Mouse (Mus musculus): ENCODE measurements around the gene Tet2.

Tet2 gene

DNA sequence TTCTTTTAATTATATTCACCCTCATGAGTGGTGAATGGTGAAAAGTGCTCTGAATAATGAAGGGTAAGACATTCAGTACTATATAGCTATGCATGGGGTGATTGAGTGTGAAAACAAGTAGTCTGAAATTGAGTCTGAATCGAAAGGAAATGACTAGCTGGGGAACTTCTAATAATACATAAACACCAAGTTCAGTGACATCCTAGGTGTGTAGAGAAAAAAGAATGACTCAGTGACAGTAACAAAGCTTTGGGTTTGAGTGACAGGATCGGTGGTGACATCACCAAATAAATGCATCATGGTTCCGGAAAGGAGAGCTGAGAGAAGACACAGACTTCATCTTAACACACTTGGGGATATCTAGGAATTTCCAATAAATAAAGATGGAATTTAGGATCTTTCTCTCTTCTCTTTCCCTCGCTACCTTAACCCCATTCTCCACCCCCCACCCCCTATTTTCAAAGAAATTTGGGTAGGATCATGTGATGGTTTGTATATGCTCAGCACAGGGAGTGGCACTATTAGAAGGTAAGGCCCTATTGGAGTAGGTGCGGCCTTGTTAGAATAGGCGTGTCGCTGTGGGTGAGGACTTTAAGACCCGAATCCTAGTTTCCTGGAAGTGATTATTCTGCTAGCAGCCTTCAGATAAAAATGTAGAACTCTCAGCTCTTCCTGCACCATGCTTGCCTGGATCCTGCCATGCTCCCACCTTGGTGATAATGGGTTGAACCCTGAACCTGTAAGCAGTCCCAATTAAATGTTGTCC is 29.6 kb downstream of the Tet2 start:
- DNase-seq: no peak

DNA sequence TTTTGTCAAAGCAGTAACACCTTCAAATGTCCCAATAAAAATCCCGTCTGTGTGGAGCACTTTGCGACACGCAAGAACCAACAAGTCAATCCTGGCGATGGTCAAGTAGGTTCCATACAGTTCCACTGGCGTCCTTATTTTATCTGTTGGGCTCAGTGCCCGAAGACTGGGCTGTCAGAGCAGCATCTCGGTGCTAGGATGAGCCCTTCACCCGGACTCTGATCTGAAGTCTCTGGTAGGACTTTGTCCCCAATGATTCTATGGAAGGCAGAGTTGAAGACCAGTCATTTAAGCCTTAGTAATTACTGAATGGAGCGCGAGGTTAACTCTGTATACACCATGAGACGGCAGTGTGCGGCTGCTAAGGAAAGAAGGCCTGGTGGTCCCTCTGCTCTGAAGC is 30.6 kb downstream of the Tet2 start:
- no peak for DNase-seq

DNA sequence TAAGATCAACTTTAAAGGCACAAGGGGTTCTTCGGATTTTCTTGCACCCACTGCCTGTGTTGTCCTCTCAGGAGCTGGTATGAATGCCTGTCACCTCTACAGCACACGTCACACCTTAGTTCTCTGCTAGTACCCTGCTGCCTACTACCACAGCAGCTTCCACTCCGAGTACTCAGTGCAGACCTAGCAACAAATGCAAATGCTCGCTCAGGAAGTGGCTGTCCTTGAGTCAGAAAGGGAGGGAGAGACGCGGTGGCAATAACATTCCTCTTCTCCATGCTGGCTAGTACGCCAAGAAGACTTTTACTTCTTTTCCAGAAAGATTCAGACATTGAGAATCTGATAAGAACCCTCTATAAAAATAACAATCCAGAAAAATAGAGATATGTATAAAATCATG is 31.5 kb downstream of the Tet2 start:
- no peak for DNase-seq

DNA sequence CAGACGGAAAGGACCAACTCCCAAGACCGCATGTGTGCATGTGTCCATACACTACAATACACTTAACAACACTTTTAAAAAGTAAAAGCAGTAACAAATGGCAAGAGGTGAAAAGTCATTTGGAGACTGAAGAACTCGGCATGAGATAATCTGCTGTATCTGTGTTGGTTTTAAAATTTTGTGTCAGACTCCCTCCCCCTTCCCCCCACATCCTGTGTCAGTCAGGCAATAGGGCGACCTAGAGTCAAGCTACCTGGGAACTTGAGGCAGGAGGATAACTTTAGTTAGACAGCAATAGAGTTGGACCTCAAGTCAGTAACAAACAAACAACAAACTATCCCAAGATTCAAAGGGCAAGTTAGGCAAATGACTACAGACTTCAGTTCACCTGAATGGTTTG is 34.6 kb downstream of the Tet2 start:
- DNase-seq: no peak

DNA sequence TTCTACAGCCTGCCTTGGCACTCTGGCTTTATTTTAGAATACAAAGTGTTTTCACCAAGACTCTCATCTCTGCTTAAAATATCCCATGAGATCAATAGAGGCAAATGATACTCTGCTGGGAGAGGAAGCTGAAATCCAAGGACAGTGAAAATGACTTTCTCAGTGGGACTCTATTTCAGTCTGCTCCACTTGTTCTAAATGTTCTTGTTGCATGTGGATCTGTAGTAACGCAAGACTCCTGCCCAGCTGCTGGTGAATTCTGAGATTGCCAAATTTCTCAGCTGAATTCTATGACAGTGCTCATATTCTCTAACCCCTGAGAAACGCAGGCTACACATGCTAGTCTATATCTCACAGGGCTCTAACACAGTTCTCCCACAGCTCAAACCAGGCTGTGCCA is 35.1 kb downstream of the Tet2 start:
- DNase-seq: no peak

DNA sequence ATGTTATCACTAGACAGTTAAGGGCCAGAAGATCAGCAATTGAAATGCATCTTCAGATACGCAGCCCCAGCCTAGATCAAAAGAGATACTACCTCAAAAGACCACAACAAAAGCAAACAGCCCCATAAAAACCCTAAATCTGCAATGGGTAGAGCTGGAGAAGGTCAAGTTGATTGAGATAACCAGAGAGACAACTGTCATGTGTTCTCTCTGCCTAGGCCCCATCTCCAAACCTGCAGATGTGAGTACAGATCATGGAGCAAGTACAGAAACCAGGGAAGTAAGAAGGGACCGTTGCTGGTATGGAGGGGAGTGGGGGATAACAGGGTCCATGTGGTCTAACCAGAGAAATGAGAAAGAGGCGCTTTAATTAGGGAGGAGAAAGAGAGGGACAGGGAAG is 36.1 kb downstream of the Tet2 start:
- DNase-seq: no peak

DNA sequence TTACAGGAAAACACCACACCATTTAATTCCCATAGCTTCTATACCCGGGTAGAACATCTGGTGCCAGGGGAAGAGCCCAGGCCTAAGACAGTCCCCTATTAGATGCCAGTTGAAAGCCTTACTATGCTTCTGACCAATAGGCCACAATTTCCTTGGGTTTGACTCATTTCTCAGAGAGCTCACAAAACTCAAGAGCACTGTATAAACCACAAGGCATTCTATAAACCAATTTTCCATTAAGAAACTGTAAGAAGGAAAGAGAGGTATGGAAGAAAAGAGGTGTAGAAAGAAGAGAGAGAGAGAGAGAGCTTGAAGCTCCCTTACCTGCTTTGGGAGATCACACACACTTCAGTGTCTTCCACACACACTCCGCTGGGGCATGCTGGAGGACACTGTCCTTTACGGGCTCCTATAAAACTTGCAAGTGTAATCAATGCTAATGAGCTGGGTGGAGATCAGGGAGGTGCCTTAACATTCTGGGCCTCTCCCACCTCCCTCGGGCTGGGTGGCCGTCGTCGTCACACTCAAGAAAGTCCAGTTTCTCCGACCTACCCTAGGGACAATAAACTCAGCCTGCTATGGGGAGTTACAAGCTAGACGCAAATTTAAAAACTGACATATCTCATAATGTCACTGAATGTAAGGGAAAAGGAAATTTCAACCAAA is 38.5 kb downstream of the Tet2 start:
- no peak for DNase-seq

DNA sequence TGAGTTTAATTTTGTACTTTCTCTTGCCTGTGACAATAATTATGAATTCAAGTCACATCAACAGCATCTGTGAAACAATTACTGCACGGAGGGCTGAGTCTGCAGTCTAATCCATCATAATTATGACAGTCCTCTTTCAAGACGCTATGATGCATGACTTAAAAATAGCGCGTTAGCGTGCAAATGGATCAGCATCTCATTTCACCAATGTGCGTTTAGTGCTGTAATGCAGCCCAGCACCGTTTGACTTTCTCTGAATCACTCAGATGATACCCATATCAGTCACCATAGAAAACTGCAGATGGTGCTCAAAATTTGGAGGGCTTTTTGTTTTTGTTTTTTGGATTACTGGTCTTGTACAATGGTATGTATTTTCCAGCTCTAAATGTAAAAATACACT is 48.0 kb downstream of the Tet2 start:
- DNase-seq: no peak

DNA sequence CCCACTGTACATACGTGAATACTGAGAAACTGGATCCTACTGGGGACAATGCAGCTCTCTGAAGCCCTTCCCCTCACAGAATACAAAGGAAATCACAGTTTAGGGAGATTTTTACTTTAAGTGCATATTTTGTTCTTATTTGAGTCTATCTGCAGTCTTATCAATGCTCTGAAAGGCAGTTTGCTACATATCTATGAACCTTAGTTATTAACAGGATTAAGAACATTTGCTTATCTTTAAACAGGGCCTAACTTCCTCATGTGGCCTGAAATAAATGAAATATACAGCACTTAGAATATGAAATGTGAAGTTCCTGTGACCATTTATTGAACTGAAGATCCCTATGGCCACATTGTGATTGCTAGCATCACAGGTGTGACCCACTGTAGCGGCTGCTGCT is 53.6 kb downstream of the Tet2 start:
- no peak for DNase-seq

DNA sequence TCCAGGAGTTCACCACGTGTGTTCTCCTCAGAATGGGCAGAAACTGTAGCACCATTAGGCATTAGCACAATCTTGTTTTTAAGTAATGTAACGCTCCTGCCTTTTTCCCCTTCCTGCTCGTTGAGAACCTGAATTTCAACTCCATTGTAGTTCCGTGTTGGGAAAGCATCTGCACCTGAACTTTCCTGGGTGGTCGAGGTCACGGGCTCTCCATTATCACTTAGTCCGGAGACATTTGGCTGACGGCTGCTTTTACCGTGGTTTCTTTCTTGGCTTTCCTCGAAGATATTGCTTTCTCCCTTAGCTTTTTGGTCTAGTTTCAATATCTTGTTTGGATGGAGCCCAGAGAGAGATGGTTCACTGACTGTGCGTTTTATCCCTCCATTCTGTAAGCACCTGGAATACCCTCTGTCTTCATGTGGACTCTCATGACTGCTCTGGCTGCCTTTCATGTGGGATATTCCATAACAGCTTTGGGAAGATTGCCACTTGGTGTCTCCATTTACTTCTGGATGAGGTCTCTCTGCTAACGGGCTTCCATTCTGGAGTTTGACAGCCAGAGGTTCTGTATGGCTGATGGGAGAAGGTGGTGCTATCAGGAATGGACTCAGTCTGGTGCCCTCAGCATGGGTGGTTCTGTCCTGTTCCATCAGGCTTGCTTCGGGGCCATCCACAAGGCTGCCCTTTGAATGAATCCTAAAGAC is 56.8 kb downstream of the Tet2 start:
- no peak for DNase-seq

DNA sequence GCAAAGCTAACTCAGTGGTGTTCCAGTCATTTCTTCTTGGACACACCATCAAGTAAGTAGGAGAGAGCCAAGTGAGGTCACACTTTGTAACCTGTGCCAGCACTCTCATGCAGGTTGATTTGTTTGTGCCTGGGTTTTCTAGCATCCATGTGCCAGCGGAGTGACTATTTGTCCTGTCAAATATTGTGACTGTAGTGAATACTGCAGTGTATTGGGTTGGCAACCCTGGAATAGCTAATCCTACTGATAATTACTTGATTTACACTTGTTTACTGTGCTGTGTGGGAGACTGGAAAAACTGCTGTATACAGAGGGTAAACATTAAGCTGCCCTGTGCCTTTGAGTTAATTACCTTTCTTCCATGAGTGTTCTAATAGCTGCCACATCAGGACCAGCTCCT is 62.1 kb downstream of the Tet2 start:
- no peak for DNase-seq

DNA sequence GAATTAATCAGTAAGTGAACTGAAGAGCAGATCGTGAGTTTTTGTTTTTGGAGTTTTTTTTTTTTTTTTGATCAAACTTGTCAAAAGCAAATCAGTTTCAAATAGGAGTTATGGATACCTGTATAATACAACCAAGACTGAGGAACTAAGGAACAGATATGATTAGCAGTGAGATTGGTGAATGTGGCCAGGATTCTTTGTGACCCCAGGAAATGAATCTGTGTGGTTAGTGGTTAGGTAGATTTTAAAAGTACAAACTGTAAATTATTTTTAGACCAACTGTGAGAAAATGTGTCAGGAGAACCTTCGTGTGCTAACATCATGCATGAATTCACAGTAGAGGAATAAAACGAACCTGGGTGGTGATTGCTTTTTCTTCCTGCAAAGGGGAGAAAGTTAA is 66.0 kb downstream of the Tet2 start:
- no peak for DNase-seq

DNA sequence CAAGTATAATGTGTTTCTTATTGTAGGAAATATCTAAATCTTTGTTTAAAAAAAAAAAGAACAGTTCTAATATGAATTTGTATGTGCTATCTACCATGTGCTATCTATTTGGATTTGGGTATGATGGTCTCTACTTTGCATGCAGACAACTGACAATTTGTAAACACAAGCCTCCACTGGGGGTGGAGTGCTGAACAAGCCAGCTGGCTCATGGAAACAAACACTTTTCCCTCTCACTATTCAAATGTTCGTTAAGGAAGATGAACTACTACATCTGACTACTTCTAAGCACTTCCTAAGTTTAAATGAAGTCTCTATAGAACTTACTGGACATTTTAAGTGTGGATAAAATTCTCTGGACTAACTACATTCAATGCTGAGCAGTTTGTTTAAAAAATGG is 71.2 kb downstream of the Tet2 start:
- no peak for DNase-seq

DNA sequence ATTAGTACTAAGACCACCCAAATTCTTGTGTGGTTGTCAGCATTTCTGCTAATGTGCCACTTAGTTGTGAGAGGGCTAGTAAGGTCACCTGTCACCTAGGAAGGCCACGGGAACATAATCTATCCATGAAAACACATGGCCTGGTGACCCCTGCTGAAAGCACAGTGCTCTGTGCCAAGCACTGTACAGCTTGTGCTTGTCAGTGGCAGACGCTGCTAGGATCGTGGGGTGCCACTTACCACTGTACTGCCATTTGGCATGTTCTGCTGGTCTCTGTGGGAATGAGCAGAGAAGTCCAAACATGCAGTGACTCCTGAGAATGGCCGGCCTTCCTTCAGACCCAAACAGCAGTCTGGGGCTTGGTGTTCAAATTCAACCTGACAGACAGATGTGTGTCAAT is 73.8 kb downstream of the Tet2 start:
- no peak for DNase-seq

DNA sequence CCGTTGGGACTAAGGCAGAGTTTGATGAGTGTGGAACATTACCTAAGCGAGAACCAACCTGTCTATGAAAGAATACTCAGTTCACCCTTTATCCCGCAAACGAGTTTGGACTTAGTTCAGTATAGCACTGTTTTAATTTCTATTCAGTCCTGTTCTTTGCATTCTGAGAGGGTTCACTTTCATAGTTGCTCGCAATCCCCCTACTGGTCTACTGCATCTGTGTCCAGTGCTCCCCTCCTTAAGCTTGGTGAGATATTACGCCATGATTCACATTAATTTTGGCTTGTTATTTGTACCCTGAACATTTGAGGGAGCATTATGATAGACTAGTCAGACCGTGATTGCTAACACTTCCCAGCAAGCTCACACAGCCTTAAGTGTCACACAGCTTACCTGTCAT is 76.1 kb downstream of the Tet2 start:
- DNase-seq: no peak

DNA sequence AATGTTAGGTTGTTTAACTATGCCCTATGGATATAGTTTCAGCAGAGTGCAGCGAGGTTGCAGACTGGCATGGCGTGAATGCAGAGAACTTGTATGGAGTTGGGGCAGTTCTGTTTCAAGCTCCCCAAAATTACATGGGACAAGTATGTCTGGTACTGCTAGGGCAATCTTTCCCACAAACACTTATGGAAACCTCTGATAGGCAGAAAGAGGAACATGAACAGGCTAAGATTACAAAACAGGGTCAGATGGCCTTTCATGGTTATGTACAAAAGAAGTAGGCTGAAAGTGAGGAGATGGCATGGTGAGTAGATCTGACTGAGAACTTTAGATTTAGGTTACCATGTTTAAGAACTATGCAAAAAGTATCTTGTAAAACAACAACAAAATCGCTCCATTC is 81.7 kb downstream of the Tet2 start:
- no peak for DNase-seq

DNA sequence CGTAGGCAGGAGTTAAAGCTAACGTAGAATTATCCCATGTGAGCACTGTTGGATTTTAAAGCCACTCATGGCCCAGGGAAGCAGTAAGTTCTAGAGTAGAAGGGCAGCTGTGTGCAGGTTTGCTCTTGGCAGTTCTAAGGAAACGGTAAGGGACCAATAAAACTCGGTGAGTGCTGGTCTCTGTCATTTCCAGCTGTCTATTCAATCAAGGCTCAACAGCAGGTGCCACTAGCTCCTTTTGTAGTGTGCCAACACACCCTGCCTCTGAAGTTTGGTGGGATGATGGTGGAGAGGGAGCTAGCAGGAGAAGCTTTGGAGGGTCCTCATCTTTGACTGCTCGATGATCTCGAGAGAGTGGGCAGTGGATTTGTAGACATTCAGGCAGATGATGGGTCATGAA is 82.5 kb downstream of the Tet2 start:
- DNase-seq: no peak

DNA sequence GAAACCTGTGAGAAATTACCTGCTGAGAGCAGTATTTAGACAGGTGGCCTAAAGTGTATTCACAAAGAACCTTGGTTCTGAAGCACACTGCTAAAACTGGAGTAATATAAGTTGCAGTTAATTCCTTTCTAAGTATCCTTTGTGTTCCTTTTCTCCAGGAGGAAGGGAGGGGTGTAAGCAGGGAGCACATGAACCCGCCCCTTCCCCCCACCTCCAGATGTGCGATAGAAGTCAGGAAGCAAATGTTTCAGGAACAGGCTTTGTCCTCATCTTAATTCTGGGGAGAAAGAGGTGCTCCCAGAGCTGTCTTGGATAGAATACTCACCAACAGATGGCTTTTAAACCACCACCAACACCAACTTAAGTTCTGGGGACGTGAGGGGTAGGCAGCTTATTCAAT is 82.9 kb downstream of the Tet2 start:
- DNase-seq: no peak

DNA sequence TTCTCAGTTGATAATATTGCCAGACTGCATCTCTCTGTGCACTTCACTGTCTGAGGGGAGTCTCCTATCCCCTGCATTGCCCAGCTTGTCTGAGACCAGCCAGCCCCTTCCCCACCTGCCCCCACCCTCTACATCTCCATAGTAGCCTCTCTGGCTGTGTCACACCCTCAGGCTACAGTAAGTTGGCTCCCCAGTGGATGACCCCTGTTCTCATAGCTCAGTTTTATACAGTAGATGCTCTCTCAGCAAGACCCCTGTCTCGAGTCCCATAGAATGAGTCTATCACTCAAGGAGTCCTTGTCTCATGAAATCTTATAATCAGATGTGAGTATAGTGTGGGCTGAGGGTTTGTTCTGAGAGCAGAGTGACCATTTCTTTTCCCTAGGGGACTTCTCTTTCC is 85.8 kb downstream of the Tet2 start:
- DNase-seq: no peak

DNA sequence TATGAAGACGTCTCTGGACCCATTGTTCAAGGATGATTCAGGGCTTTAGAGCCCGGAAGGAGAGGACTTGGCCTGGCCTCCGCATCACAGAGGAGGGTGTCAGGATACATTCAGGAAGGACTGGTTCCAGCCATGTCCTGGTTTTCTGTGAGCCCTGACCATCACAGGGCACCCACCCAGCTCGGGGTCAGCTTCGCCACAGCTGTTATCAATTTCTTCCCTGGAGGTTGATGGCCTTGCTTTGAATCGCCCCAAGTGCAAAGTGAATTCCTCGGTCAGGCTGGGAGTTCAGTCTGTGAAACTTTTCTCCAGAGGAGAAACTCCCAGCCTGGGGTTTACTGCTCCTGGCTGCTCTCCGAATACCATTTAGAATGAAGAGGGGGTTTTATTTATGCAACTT is 91.0 kb downstream of the Tet2 start:
- DNase-seq: no peak

DNA sequence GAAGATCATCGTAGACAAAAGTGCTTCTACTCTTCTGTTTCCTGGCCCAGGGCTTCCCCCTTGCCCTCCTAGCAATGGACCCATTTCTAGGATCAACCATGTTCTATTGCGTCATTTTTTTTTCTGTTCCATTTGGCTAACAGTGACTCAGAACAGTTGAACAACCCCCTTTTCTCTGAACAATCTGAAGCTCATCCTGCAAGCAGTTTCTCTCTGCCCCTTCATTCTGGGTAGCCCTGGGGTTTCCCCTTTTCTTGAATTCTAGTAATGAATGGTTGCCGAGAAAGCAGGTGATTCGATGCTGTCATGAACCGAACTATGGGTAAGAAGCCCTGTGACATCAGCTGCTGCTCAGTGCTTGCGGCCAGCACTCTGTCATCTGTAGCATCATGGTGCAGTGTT is 108.0 kb downstream of the Tet2 start:
- no peak for DNase-seq

DNA sequence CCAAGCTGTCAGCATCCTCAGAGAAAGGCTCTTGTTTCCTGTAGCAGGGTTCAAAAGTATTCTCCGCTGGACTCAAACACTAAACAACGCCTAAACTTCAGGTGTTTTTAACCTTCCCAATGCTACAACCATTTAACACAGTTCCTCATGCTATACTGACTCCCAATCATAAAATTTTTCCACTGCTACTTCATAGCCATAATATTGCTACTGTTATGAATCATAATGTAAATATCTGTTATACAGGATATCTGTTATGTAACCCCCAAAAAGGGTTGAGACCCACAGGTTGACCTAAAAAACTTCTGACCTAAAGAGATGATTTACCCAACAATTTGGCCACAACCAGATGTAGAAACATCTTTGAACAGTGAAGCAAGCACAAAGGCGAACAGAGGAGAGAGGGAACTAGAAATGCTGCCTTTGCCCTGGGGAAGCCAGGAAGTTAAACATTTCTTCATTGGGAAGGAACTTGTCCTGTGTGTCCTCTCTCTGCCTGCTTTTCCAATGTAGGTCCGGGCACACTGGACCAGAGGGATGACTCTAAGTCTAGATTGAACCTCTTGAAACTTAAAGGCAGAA is 108.6 kb downstream of the Tet2 start:
- DNase-seq: no peak

DNA sequence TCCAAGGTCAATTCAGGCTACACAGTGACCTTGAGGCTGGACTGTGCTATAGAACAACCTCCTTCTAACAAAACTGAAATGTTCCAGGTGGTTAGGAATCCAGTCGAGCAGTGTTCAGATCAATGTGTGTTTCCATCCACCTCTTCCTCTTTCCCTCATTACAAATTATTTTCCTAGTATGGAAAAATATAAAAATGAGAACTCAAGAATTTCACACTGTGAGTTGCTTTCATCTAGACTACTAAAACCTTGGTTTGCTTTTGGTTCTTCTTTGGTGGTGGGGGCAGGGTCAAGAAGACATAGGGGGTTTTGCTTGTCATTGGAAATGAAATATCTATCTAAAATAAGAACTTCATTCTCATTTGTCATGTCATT is 109.2 kb downstream of the Tet2 start:
- DNase-seq: no peak

DNA sequence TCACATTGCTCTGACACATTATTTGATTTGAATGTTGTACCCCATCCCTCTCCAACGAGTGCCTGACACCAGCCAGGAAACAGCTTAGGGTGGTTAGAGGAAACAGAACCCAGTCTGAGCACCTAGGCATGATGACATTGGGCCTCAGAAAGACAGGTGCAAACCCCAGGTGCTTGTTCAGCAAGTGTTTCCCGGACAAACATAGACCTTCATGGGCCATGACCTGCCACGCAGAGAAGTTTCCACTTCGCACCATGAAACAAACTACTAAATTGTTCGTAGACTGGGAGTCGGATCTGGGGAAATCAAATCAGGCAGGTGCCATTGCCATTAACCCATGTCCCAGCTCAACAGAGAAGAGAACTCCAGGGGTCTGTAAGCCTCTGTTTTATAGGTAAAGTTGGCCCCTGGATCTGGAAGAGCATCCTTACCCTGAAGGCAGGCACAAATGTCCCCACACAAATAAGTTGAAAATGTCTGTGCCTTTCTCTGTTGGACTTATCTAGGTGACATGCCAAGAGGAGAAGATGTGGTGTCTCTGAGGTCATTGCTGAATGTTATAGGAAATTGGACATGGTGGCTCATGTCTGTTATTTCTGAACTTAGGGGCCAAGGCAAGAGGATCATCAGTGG is 109.7 kb downstream of the Tet2 start:
- no peak for DNase-seq

Measured in right cerebral cortex, postnatal 14 days (tissue).